Mouse (Mus musculus): ENCODE results near the gene Srcap.
A peak's percentile ranks its signal among the peaks of the same experiment; 100 is the strongest.

Srcap gene

DNA sequence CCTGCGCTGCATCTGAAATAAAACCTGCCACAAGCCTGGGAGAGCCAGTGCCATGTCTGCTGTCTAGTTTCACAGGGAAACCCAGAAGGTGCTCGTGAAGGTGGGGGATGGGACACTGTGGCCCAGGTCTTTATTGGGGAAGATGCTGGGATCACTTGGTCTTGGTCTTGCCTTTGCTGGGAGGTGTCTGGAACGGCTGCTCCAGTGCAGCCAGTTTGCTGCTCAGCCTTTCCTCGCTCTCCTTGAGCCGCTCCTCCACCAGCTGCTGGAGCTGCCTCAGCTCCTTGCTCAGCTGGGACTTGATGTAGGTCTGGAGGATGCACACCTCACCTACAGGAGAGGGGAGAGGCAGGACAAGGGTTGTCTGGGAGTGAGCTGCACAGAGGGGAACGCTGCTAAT, 71.5 kb downstream of the Srcap start:
- no peak for DNase-seq

DNA sequence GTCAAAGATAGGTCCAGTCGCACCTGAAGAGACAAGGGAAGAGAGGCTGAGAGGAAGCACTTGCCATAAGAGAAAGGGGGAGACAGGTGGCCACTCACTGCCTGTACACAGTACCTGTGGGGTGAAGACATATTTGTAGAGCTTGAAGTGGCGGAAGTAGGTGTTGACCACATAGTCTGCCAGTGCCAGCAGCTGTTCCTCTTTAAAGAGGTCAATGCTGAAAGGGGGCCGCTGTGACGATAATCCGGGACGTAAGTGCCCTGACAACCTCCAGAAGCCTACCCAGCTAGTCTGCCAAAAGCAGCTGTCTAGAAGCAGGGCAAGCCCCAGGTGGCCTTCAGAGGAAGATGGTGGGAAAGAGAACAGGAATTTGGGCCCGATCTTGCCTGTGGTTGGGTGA, 73.2 kb downstream of the Srcap start:
- no peak for DNase-seq

DNA sequence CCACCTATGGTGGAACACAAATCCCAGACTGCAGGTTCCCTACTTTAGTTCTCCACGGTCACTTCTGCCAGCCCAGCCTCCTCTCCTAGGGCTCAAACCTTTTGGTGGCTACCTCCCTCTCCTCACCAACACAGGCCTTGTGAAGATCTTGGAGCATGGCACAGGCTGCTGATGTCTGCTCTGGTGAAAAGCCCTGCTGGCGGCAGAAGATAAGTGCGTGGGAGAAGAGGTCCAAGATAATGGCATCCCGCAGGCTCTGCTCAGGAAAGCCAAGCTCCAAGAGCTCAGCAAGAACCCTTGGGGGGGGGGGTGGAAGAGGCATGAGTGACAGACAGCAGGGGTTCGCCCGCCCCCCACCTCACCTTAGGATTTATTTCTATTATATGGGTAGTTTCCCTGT, 74.4 kb downstream of the Srcap start:
- DNase-seq: no peak

DNA sequence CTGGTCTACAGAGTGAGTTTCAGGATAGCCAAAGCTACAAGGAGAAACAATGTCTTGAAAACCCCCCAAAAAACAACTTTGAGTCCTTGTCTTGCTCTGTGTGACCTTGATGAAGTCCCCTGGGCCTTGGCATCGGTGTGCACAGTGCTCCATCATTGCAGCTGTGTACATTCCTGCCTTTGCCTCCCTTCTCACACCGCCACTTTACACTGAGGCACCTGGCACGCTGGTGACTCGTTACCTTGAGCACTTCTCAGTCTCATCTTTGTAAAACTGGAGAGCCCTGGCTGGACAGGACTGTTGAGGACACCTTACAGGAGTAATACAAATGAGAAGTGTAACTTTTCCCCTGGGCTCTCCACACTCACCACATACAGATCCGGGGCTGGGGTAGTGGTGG, 75.4 kb downstream of the Srcap start:
- DNase-seq: no peak

DNA sequence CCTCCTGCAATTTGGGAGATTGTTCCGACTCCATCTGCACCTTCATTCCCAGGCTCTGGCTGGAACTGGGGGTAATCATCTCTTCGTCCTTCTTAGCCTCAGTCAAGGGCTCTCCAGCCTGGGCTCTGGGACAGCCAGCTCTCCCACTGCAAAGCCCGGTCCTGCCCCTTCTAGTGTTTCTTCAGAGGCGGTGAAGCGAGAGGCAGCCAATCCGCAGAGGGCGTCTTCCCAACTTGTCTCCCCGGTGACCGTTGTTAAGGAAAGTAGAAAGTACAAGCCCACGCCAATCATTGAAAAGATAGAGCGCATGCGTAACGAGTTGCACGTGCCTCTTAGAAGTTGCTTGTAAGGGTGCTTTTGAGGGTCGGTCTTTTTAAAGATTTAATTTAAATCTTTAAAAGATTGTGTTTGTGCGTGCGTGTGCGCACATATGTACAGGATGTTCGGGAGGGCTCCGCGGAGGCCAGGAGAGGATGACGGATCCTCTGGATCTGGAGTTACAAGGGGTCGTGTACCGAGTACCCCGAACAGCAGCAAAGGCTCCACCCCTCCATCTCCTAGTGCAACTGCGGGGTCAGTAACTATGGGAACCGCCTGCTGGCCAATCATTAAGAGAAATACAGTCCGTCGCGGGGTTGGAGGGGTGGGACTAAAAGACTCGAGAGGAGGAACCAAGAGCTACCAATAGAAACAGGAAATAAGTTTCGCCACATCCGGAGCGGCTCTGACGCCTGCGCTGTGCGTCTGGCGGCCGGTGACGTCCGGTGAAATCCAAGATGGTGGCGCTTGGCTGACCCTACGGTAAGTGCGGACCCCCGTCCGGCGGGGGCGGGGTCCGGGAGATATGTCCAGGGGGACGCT, 76.5 kb downstream of the Srcap start, which contains the start of the genes Ccdc189 and Rnf40:
Gene Ccdc189, minus strand, starts transcription at position 585 of the 861 bp plus-strand sequence.
Gene Rnf40, plus strand, starts transcription at position 757 of the 861 bp plus-strand sequence.
- peak; percentile 95 to 99 for DNase-seq

DNA sequence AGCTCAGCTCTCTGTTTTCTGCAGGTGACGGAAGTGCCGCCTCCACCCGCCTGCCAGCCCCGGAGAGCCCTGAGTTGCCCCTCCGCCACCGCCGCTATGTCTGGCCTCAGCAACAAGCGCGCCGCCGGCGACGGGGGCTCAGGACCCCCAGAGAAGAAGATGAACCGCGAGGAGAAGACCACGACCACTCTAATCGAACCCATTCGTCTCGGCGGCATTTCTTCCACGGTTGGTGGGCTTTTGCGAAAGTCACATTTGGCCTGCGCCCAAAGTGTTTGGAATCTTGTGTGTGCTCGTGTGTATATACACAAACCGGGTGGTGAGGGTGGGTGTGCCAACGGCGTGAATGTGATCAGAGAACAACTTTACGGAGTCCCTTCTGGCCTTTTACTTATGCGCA, 77.1 kb downstream of the Srcap start:
- no peak for DNase-seq

DNA sequence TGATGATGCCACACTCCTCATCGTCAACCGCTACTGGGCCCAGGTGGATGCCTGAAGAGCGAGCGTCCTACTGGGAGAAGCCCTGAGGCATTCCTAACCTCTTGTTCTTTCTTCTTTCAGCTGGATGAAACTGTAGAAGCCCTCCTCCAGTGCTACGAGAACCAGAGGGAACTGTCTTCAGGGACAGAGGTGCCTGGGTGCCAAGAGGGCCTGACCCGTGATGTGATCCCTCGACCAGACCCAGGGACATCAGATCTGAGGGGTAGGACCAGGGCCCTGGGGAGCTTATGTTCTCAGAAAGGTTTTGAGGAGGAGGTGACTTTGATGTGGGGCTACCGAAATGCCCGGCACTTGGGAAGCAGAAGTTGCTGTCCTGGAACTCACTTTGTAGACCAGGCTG, 77.9 kb downstream of the Srcap start:
- no peak for DNase-seq

DNA sequence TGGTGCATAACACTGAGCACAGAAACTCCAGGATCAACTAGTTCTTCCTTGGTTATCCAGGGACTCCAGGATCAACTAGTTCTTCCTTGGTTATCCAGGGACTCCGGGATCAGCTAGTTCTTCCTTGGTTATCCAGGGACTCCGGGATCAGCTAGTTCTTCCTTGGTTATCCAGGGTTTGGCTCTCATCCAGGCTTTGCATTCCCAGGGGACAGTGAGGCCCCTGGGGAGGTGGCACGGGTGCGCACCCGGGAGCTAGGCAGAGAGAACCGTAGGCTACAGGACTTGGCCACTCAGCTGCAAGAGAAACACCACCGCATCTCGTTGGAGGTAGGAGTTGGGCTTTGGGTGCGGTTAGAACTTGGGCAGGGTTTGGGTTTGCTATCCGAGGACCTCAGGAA, 79.3 kb downstream of the Srcap start:
- no peak for DNase-seq

DNA sequence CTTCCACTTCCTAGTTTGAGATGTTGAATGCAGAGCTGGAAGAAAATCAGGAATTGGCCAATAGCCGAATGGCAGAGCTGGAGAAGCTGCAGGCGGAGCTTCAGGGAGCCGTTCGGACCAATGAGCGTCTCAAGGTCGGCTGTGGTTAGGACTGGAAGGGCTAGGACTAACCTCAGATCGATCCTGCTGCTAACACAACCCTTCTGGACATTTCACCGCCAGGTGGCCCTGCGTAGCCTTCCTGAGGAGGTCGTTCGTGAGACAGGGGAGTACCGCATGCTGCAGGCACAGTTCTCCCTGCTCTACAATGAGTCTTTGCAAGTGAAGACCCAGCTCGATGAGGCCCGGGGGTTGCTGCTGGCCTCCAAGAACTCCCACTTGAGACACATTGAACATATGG, 80.8 kb downstream of the Srcap start:
- DNase-seq: no peak

DNA sequence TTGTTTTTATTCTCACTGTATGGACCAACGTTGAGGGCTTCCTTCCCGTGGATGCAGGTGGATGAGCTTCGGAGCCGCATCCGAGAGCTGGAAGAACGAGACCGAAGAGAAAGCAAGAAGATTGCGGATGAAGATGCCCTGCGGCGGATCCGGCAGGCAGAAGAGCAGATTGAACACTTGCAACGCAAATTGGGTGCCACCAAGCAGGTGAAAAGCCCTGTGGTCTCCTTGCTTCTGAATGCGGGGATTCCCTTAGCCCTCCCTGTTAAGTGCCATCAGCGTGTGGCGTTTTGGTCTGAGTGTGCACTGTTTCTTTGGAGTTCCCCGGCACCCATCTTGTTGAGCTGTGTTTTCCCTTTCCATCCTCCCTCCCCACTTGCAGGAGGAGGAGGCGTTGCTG, 85.0 kb downstream of the Srcap start:
- DNase-seq: no peak

DNA sequence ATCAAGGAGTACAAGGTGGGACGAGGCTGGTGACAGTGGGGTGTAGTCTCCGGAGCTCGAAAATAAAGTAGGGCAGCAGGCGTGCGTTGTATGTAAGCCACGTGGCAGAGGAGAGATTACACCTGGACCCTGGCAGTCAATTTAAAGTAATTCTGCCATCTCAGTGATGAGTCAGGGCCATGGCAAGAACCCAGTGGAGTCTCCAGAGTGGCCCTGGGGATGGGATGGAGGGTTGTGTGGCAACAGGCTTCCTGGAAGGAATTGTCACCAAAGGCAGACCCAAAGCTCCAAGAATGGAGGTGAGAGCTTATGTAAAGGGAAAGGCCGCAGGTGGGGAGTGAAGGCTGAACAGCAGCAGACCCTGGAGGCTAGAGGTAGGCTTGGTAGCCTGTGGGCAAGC, 88.8 kb downstream of the Srcap start:
- no peak for DNase-seq

DNA sequence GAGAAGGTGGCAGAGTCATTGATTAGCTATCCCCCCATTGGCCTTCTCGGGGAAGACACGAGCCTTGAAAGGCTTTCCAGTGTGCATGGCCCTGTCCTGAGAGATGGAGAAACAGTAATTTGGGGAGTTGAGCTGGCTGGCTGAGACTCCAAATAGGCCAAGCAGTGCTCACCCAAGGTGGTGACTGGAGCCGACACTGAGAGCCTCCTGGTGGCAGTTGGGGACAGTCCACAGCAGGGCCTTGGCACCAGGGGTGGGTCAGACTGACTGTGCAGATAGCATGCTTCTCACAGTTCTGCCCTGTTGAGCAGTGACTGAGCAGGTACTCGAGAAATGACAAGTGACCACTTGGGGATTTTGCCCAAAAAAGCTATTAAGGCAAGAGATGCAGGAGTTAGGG, 90.0 kb downstream of the Srcap start:
- DNase-seq: no peak

DNA sequence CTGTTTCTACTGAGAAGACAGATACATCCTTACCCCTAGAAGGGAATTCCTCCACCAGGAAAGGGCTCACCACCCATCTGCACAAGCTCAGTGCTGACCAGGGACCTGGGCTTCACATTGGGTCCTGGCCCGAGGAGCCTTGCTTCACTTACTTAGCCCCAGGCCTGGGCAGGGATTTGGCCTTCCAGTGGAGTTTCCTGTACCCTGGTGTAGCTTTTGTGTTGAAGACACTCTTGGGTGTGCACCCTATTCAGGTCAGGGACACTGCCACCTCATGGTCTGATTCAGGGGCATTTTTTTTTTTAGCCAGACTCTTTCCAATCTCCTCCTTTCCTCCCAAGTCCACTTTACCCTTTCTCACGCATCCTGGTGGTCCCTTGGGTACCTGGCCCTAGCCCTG, 91.1 kb downstream of the Srcap start:
- no peak for DNase-seq

DNA sequence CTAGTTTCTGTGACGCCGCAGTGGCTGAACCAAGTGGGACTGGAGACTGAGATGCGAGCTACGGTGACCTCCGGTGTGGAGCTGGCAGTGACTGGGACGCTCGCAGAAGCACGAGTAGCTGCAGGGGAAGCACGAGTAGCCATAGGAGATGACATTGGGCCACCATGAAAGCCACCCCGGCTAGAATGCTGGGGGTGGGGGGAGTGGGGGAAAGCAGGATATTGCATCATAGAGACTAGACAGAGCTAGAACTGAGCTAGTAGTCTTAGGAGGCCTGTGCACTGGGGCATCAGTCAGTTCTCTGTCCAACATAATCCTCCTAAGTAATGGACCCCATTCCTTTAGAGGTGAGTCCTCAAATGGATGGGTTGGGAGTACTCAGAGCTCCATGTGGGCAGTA, 92.5 kb downstream of the Srcap start:
- no peak for DNase-seq

DNA sequence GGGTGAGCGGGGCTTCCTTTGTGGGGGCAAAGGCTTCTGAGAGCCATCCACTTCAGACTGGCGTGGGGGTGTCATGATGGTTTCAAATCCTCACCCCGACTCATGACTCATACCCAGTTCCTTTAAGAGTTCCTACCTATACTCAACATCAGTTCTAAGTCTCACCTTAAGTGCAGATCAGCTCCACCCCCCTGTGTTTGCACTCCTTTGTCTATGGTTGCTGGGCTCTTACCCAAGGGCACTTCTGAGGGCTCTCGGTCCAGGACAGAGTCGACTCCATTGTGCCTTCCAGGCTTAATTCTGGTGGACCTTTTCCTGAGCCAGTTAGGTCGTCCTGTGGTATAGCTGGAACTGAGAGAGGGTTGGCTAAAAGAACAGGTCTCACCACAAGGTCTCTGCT, 95.4 kb downstream of the Srcap start:
- DNase-seq: no peak
